Mouse (Mus musculus): Measurements from ENCODE around the gene Ccnb1ip1. TPM values are rescaled to one million over a fixed set of nuclear protein-coding genes. Genes with fewer than 3 reads are reported as not detected.
A peak's percentile ranks its signal among the peaks of the same experiment; 100 is the strongest.

Gene Ccnb1ip1
- polyA plus RNA-seq, 1 experiment, result not detected

- peak overlapping the region; percentile 81 for H3K4me3 ChIP-seq (ENCODE audit: extremely low read depth, insufficient read depth, insufficient read length)
- DNase-seq (ENCODE audit: low read depth in 1 of 2, low spot score in 2 of 2), result no peak
- TF ChIP-seq CTCF (IDR thresholded peaks at IDR 0.05; ENCODE audit: extremely low read depth, insufficient read depth, insufficient read length, insufficient replicate concordance), result no peak
- no peak for TF ChIP-seq POLR2A (IDR thresholded peaks at IDR 0.05; ENCODE audit: low read depth, low read length)
- peaks cover 5% of the 10 kb centered on the region for H3K36me3 ChIP-seq (ENCODE audit: control insufficient read depth, insufficient read depth, low read length)
- peak overlapping the region; percentile 86 for H3K27ac ChIP-seq (ENCODE audit: insufficient read depth, low read length)
- H3K4me1 ChIP-seq (ENCODE audit: control insufficient read depth, insufficient read depth, insufficient read length), result no peaks in the 10 kb centered on the region; the same call in 1 of the 2 replicates
- no peaks in the 10 kb centered on the region for H3K27me3 ChIP-seq (ENCODE audit: control insufficient read depth, insufficient read depth, low read length)
- WGBS, result 15% methylated on average over 16 of the region's 16 CpGs
These were observed 22.9 kb downstream of the Ccnb1ip1 start for GRCm38 (mm10) chr14:50784391-50785250.

GRCm38 (mm10) chr14:50782166-50782565 is 25.4 kb downstream of the Ccnb1ip1 start:
- no peak overlapping the region for H3K4me3 ChIP-seq (ENCODE audit: extremely low read depth, insufficient read depth, insufficient read length)
- H3K36me3 ChIP-seq (ENCODE audit: control insufficient read depth, insufficient read depth, low read length), result peaks cover 12% of the 10 kb centered on the region
- no peak overlapping the region for H3K27ac ChIP-seq (ENCODE audit: insufficient read depth, low read length)
- H3K4me1 ChIP-seq (ENCODE audit: control insufficient read depth, insufficient read depth, insufficient read length), result no peaks in the 10 kb centered on the region; the same call in 1 of the 2 replicates
- H3K27me3 ChIP-seq (ENCODE audit: control insufficient read depth, insufficient read depth, low read length), result no peaks in the 10 kb centered on the region
- TF ChIP-seq POLR2A (IDR thresholded peaks at IDR 0.05; ENCODE audit: low read depth, low read length) (no peak), CTCF (IDR thresholded peaks at IDR 0.05; ENCODE audit: extremely low read depth, insufficient read depth, insufficient read length, insufficient replicate concordance) (no peak)
- WGBS, result 76% methylated on average over 3 of the region's 3 CpGs
- DNase-seq (ENCODE audit: low read depth in 1 of 2, low spot score in 2 of 2), result no peak

- no peaks in the 10 kb centered on the region for H3K27me3 ChIP-seq (ENCODE audit: control insufficient read depth, insufficient read depth, low read length)
- 89% methylated on average over 2 of the region's 2 CpGs for WGBS
- no peak overlapping the region for H3K4me3 ChIP-seq (ENCODE audit: extremely low read depth, insufficient read depth, insufficient read length)
- TF ChIP-seq CTCF (IDR thresholded peaks at IDR 0.05; ENCODE audit: extremely low read depth, insufficient read depth, insufficient read length, insufficient replicate concordance) (no peak), POLR2A (IDR thresholded peaks at IDR 0.05; ENCODE audit: low read depth, low read length) (no peak)
- DNase-seq (ENCODE audit: low read depth in 1 of 2, low spot score in 2 of 2), result no peak
- H3K4me1 ChIP-seq (ENCODE audit: control insufficient read depth, insufficient read depth, insufficient read length), result no peaks in the 10 kb centered on the region
- H3K36me3 ChIP-seq (ENCODE audit: control insufficient read depth, insufficient read depth, low read length), result peaks cover 54% of the 10 kb centered on the region
- H3K27ac ChIP-seq (ENCODE audit: insufficient read depth, low read length), result no peak overlapping the region
These were observed 36.2 kb downstream of the Ccnb1ip1 start for GRCm38 (mm10) chr14:50771342-50771741.

- Histone ChIP-seq H3K36me3 (ENCODE audit: control insufficient read depth, insufficient read depth, low read length) (peaks cover 32% of the 10 kb centered on the region), H3K27ac (ENCODE audit: insufficient read depth, low read length) (no peak overlapping the region), H3K4me1 (ENCODE audit: control insufficient read depth, insufficient read depth, insufficient read length) (no peaks in the 10 kb centered on the region), H3K27me3 (ENCODE audit: control insufficient read depth, insufficient read depth, low read length) (no peaks in the 10 kb centered on the region), H3K4me3 (ENCODE audit: extremely low read depth, insufficient read depth, insufficient read length) (no peak overlapping the region)
- 92% methylated on average over 6 of the region's 6 CpGs for WGBS
- TF ChIP-seq CTCF (IDR thresholded peaks at IDR 0.05; ENCODE audit: extremely low read depth, insufficient read depth, insufficient read length, insufficient replicate concordance) (no peak), POLR2A (IDR thresholded peaks at IDR 0.05; ENCODE audit: low read depth, low read length) (no peak)
- DNase-seq (ENCODE audit: low read depth in 1 of 2, low spot score in 2 of 2), result no peak
These were observed 41.8 kb downstream of the Ccnb1ip1 start for GRCm38 (mm10) chr14:50765736-50766135.

- 84% methylated on average over 5 of the region's 5 CpGs for WGBS
- Histone ChIP-seq H3K27ac (ENCODE audit: insufficient read depth, low read length) (no peak overlapping the region), H3K4me1 (ENCODE audit: control insufficient read depth, insufficient read depth, insufficient read length) (no peaks in the 10 kb centered on the region), H3K36me3 (ENCODE audit: control insufficient read depth, insufficient read depth, low read length) (no peaks in the 10 kb centered on the region), H3K4me3 (ENCODE audit: extremely low read depth, insufficient read depth, insufficient read length) (no peak overlapping the region), H3K27me3 (ENCODE audit: control insufficient read depth, insufficient read depth, low read length) (no peaks in the 10 kb centered on the region)
- no peak for TF ChIP-seq CTCF (IDR thresholded peaks at IDR 0.05; ENCODE audit: extremely low read depth, insufficient read depth, insufficient read length, insufficient replicate concordance)
- no peak for TF ChIP-seq POLR2A (IDR thresholded peaks at IDR 0.05; ENCODE audit: low read depth, low read length)
- DNase-seq (ENCODE audit: low read depth in 1 of 2, low spot score in 2 of 2), result no peak
These were observed 49.0 kb downstream of the Ccnb1ip1 start for GRCm38 (mm10) chr14:50758416-50759085.

- no peak for TF ChIP-seq POLR2A (IDR thresholded peaks at IDR 0.05; ENCODE audit: low read depth, low read length)
- TF ChIP-seq CTCF (IDR thresholded peaks at IDR 0.05; ENCODE audit: extremely low read depth, insufficient read depth, insufficient read length, insufficient replicate concordance), result no peak
- no peak within 1 kb of the TSS for H3K27ac ChIP-seq (ENCODE audit: insufficient read depth, low read length)
- no peak within 1 kb of the TSS for H3K4me3 ChIP-seq (ENCODE audit: extremely low read depth, insufficient read depth, insufficient read length)
These were observed 62.5 kb downstream of the Ccnb1ip1 start, which contains the start of gene Olfr749 for GRCm38 (mm10) chr14:50744994-50745393. Gene Olfr749, minus strand, starts transcription at chr14:50745094.

More at GRCm38 (mm10) chr14:50744994-50745393, 62.5 kb downstream of the Ccnb1ip1 start, which contains the start of gene Olfr749:
- Histone ChIP-seq H3K4me1 (ENCODE audit: control insufficient read depth, insufficient read depth, insufficient read length) (no peaks in the 10 kb centered on the region), H3K27me3 (ENCODE audit: control insufficient read depth, insufficient read depth, low read length) (no peaks in the 10 kb centered on the region), H3K36me3 (ENCODE audit: control insufficient read depth, insufficient read depth, low read length) (no peaks in the 10 kb centered on the region)
- no peak for DNase-seq (ENCODE audit: low read depth in 1 of 2, low spot score in 2 of 2)
